Mouse (Mus musculus) liver, embryonic 11.5 days (tissue): ENCODE measurements around the gene Npc1l1. TPM values are rescaled to one million over a fixed set of nuclear protein-coding genes. Genes with fewer than 3 reads are reported as not detected.

ENCODE experiments used
- ATAC-seq: fragments of 200-750 bp; cut with Nextera tagmentation; replicated peaks from 2 replicates; pipeline ENCODE4 v1.8.0; 2017; ENCODE audit warnings: moderate number of reproducible peaks, mild to moderate bottlenecking, moderate TSS enrichment, moderate library complexity; ENCODE audit not compliant: low FRiP score
- DNase-seq: peaks from one replicate; pipeline ENCODE4 v3.0.0-alpha.2; 2017; ENCODE audit warnings: low spot score
- H3K27ac ChIP-seq: fragments of 300-500 bp; sonication (generic); 2 replicates; pipeline ENCODE4 v1.5.1; 2014; ENCODE audit warnings: mild to moderate bottlenecking, low read depth, low read length, control low read depth
- H3K27me3 ChIP-seq: fragments of 300-500 bp; sonication (generic); replicated peaks from 2 replicates; pipeline ENCODE4 v1.6.1; 2014; ENCODE audit warnings: low read length, mixed read lengths; ENCODE audit not compliant: control insufficient read depth, insufficient read depth
- H3K36me3 ChIP-seq: fragments of 300-500 bp; sonication (generic); 2 replicates; pipeline ENCODE4 v1.6.1; 2014; ENCODE audit warnings: mild to moderate bottlenecking, low read length, moderate library complexity, mixed read lengths; ENCODE audit not compliant: control insufficient read depth, insufficient read depth
- H3K4me1 ChIP-seq: fragments of 300-500 bp; sonication (generic); replicated peaks from 2 replicates; pipeline ENCODE4 v1.6.1; 2014; ENCODE audit warnings: low read length, mixed read lengths; ENCODE audit not compliant: control insufficient read depth, insufficient read depth
- H3K4me2 ChIP-seq: fragments of 300-500 bp; sonication (generic); 2 replicates; pipeline ENCODE4 v1.6.1; 2014; ENCODE audit warnings: mild to moderate bottlenecking, control low read depth, moderate library complexity
- H3K4me3 ChIP-seq: fragments of 300-500 bp; sonication (generic); 2 replicates; pipeline ENCODE4 v1.5.1; 2014; ENCODE audit warnings: low read depth, low read length, control low read depth
- H3K9ac ChIP-seq: fragments of 300-500 bp; sonication (generic); 2 replicates; pipeline ENCODE4 v1.6.1; 2014; ENCODE audit warnings: low read depth, low read length, control low read depth
- H3K9me3 ChIP-seq: fragments of 300-500 bp; sonication (generic); 2 replicates; pipeline ENCODE4 v1.6.1; 2016; ENCODE audit warnings: low read length, inconsistent platforms, mixed read lengths; ENCODE audit not compliant: control insufficient read depth
- WGBS: fragments of 180-500 bp; shearing (Covaris S2); extraction: QIAGEN DNeasy Blood & Tissue Kit; methylation state at CpG from one replicate; pipeline ENCODE4 v1.1.7; 2014; 5-methylcytosine and 5-hydroxymethylcytosine counted together
- polyA plus RNA-seq: library from polyadenylated mRNA; unstranded; fragments of >200 nt; fragmentation: Nextera tagmentation; extraction: Ambion mirVana; gene quantifications from 2 replicates; pipeline ENCODE4 v1.2.1, GENCODE M21; 2014

Gene Npc1l1
- polyA plus RNA-seq, 1 experiment from 2014 or later = 0.23 TPM

- 92% methylated on average over 12 of the region's 12 CpGs for WGBS
- no peak overlapping the region for H3K9ac ChIP-seq
- no peak overlapping the region for H3K27ac ChIP-seq
- H3K4me3 ChIP-seq = no peak overlapping the region
- H3K4me1 ChIP-seq = peaks cover 14% of the 10 kb centered on the region
- no peaks in the 10 kb centered on the region for H3K36me3 ChIP-seq
- H3K9me3 ChIP-seq = no peaks in the 10 kb centered on the region
- DNase-seq = no peak
- no peak for ATAC-seq
- no peaks in the 10 kb centered on the region for H3K27me3 ChIP-seq
- no peak overlapping the region for H3K4me2 ChIP-seq
These were observed 66.2 kb downstream of the Npc1l1 start for GRCm38 (mm10) chr11:6163706-6164105.

- ATAC-seq = no peak
- Histone ChIP-seq H3K36me3 (no peaks in the 10 kb centered on the region), H3K4me3 (no peak overlapping the region), H3K27me3 (no peaks in the 10 kb centered on the region), H3K27ac (no peak overlapping the region), H3K4me1 (peaks cover 14% of the 10 kb centered on the region), H3K9me3 (no peaks in the 10 kb centered on the region), H3K9ac (no peak overlapping the region), H3K4me2 (no peak overlapping the region)
- no peak for DNase-seq
- 92% methylated on average over 3 of the region's 3 CpGs for WGBS
These were observed 66.9 kb downstream of the Npc1l1 start for GRCm38 (mm10) chr11:6163062-6163461.

- no peaks in the 10 kb centered on the region for H3K9me3 ChIP-seq
- no peaks in the 10 kb centered on the region for H3K36me3 ChIP-seq
- no peak overlapping the region for H3K4me3 ChIP-seq
- no peak overlapping the region for H3K9ac ChIP-seq
- H3K4me1 ChIP-seq = peaks cover 14% of the 10 kb centered on the region
- no peak overlapping the region for H3K27ac ChIP-seq
- DNase-seq (no peak), ATAC-seq (no peak)
- no peaks in the 10 kb centered on the region for H3K27me3 ChIP-seq
- no peak overlapping the region for H3K4me2 ChIP-seq
These were observed 68.4 kb downstream of the Npc1l1 start for GRCm38 (mm10) chr11:6161549-6161948.

Other genes with a start within 250 kb of the Npc1l1 start
- gene Camk2b, start 163.8 kb downstream of the Npc1l1 start, polyA plus RNA-seq = 0.99 and 1.0 TPM in 2 replicates
- gene A730071L15Rik, start 30.1 kb downstream of the Npc1l1 start, polyA plus RNA-seq = 0.11 and 0.27 TPM in 2 replicates
- gene Nudcd3, start 29.7 kb downstream of the Npc1l1 start, polyA plus RNA-seq = 31.9 and 32.4 TPM in 2 replicates
- 141 and 151 TPM in 2 replicates for gene Ddx56, start 37.6 kb upstream of the Npc1l1 start, polyA plus RNA-seq
- 76.2 and 78.8 TPM in 2 replicates for gene Tmed4, start 44.7 kb upstream of the Npc1l1 start, polyA plus RNA-seq
- gene Ogdh, start 61.5 kb upstream of the Npc1l1 start, polyA plus RNA-seq = 124 and 131 TPM in 2 replicates
- gene Zmiz2, start 158.9 kb upstream of the Npc1l1 start, polyA plus RNA-seq = 11.5 and 12.7 TPM in 2 replicates
- gene Ppia, start 185.3 kb upstream of the Npc1l1 start, polyA plus RNA-seq = 5,363 and 5,401 TPM in 2 replicates
- gene H2afv, start 214.3 kb upstream of the Npc1l1 start, polyA plus RNA-seq = 242 and 254 TPM in 2 replicates
- gene Purb, start 245.8 kb upstream of the Npc1l1 start, polyA plus RNA-seq = 13.2 and 13.7 TPM in 2 replicates